Mouse (Mus musculus) thymus, adult 18-20 months (tissue): ENCODE results near the gene Gxylt1.
A peak's percentile ranks its signal among the peaks of the same experiment; 100 is the strongest.
"Not testable (repeated sequence)": the region's sequence is repeated elsewhere in the genome, so short reads cannot be mapped to it uniquely, and the experiment has no call there.

ENCODE experiments used
- DNase-seq, 2 experiments: peaks; one replicate each; pipeline ENCODE4 v3.0.0; 2022; ENCODE audit warnings: mixed read lengths in 2 of 2

Gxylt1 gene

DNA sequence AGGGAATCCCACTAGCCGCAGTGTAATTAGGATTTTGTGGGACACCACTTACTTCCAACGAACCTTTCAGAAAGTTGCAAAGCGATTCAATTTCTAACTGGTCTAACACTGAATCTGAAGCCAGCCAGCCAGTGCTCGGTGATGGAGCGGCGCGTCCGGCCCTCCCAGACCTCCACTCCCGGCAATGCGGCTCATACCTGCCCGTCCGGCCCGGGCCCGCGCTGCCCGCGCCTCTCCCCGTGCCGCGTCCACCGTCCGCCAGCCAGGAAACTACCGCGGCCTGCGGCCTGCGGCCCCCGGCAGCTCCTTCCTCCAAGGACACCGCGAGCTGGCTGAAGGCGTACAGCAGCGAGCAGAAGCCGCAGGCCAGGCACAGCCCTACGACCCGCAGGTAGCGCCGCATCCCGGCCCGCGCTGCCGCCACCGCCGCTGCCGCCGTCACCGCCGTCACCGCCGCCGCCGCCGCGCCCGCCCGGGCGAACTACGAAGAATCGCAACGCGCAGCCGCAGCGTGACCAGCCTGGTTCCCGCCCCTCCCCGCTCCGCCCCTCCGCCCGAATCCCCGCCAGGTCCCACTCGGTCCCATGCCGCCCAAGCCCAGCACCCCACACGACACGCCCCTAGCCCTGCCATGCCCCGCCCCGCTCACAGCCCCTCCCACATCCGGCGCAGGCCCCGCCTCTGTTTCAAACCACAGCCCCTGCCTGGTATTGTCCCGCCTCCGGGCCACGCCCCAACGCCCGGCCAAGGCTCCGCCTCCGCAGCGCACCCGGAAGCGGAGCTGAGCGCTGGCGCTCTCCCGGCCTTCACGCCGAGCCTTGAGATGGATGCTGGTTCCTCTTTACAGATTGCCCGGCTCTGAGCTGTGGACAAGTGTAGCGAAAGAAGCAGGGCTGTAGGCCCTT, at the start of gene Gxylt1:
Gene Gxylt1 (minus strand): TSS at position 501 of the 905 bp plus-strand sequence.
- peak; percentile 99 for DNase-seq

DNA sequence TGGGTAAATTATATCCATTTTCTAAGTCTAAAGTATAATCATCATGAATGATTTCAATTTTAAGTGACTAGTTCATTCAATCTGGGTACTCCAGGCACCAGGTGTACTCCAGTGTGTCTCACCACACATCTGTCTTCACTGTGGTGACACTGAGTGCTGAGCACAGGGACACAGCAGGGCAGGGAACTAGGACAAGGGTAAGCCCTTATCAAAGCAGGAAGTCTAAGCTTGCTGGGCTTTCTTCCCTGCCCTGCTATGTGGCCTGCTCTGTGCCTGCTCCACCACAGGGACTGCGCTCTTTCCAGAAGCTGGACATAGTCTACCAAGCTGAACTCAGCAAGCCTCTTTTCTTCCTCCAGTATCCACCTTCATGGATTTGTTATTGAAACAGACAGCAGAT, 43.8 kb upstream of the Gxylt1 start:
- no peak for DNase-seq

DNA sequence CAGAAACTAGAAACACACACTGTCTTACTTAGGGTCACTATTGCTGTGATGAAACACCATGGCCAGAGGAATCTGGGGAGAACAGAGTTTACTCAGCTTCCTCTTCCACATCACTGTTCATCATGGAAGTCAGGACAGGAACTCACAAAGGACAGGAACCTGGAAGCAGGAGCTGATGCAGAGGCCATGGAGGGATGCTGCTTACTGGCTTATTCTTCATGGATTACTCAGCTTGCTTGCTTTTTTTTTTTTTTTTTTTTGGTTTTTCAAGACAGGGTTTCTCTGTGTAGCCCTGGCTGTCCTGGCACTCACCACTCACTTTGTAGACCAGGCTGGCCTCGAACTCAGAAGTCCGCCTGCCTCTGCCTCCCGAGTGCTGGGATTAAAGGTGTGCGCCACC, 35.3 kb upstream of the Gxylt1 start:
- not testable (repeated sequence) for DNase-seq

DNA sequence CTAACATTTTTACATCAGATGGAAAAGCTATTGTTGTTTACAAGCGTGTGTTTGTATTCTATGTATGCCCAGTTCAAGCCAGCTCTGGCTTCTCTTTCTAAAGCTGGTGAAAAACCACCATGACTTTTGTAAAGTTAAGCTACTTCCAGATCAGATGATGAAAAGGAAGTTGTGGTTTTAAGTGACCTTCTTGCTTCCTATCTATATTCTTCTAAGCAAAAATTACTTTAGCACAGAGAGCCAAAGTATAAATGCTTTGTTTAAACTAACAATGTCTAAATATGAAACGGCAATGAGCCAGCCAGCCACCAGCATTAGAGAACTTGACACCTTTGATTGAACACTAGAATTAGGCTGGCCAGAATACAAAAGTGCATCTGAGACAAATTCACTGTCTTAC, 23.2 kb upstream of the Gxylt1 start:
- no peak for DNase-seq

DNA sequence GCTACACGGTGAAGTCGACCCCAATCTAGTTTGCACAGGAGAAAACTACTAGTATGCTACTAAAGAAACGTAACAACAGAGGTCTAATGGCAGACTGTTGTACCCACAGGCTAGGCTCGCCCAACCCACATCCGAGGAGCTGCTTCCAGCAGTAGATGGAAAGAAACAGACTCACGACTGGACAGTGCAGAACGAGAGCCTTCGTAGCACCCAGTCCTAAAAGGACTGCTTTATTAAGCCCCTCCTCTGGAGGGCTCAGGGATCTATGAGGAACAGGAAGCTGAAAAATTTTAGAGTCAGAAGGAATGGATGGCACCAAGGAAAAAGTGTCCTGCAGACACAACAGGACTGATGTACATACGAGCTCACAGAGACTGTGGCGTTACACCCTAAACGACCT, 19.5 kb upstream of the Gxylt1 start:
- DNase-seq, result no peak

DNA sequence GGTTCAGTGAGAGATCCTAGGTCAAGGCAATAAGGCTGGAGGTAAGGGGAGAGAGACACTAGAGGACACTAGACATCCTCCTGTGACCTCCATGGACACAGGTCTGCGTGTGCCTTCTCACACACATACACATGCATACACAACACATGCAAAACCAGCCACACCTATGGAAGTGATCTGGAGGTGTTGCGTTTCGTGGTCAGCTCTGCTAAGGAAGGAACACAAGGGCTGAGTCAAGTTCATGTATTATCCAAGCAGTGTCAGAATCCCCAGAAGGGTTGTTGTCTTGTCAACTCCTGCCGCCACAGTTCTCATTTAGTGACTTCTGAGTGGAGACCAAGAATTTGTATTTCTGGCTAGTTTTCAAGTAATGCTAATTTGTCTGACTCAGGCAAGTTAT, 13.3 kb upstream of the Gxylt1 start:
- no peak for DNase-seq

DNA sequence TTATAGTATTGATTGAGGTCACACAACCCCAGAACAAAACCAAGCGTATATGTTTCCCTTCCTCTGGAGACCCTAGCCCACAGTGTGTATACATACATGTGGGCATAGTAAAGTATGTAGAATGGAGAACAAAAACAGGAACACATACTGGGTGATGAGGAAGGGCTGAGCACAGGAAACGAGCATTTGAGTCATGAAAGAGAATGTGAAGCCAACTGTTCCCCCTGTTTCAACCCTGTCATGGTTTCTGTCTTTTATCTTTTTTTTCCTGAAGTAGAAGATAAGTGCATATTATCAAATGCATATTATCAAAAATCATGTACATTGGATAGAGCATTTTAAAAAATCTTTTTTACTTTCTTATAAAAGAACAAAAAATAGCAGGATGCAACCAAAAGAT, 12.6 kb upstream of the Gxylt1 start:
- DNase-seq, result no peak

DNA sequence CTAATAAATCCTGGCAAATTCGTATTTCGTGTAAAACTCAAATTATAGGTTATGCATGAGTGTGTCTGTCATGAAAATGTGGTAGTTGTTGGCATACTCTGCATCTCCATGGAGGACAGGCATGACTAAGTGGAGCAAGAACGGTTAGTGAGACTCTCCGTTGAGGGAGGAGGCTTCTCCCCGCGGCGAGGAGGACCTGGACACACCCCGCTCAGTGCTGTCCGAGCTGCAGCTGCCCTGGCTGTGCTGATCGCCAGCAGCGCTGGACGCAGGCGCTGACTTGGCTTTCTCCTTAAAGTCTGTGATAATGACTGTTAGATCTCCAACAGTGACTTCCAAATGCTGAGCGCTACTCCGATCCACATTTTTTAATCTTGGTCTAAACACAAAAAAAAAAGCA, 10.3 kb upstream of the Gxylt1 start:
- DNase-seq, result no peak

DNA sequence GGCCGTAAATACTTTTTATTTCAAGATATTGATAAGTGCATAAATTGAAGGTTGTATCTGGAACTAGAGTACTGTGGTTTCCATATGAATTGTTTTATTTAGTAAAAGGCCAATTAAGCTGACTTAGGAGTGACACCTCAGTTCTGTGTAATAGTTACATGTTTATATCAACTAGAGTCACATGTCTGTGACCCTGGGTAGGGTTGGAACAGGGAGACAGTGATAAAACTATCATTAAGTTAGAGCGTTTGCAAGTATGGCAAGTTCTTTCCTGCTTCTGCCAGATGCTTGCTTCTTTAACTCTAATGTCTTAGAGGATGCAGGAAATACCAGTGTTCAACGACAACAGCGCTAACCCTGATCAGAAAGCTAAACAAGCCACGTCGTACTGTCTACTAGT, 9.3 kb upstream of the Gxylt1 start:
- no peak for DNase-seq

DNA sequence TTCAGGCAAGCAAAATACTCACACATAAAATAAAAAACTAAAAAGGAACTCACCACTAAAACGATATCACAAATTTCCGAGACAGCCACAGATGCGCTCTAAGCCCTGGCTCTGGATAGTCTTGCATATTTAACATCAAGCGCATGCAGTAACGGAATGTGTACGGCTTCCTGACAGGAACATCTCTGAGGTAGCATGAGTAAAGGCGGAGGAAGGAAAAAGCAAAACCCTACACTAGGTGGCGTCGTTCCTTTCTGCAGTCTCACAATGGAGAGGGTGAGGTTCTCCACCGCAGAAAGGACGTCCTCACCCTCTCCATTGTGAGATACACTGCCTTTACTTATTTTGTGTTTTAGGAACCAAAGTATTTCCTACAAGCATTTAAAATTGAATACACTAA, 8.4 kb upstream of the Gxylt1 start:
- DNase-seq, result no peak

DNA sequence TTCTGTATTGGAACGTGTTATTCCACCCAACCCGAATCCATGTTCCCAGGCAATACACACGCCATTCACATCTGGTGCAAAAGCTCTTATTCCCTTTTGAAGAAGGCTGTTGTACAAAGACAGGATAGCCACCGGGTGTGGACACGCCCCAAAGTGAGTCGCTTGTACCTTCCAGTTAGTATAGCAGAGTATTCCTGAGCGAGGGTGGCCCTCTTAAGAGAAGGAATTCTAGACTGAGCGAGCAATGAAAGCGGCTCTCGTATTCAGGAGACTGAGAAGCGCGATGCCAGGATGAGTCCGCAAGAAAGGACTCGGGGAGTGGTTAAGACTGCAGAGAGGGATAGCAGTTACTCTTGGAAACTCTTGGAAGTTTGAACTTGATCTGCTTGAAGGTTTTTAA, 1.3 kb upstream of the Gxylt1 start:
- DNase-seq, result no peak

DNA sequence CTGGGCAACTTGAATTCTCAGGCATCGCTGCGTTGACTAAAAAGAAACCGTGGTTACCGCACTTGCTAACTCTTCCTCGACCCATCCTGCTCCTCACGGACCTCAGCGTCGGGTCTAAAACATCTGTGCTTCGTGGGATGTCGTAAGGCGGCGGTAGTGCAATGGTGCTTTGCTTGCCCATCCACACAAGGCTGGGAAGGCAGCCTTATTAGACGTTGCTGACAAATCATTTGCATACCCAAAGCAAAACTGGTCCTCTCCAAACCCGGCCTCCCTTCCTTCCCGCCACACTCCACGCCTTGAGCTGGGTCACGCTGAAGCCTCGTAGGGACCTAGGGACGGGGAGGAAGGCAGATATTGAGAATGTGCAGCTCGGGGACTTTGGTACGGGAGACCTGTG, 644 bp upstream of the Gxylt1 start:
- no peak for DNase-seq

DNA sequence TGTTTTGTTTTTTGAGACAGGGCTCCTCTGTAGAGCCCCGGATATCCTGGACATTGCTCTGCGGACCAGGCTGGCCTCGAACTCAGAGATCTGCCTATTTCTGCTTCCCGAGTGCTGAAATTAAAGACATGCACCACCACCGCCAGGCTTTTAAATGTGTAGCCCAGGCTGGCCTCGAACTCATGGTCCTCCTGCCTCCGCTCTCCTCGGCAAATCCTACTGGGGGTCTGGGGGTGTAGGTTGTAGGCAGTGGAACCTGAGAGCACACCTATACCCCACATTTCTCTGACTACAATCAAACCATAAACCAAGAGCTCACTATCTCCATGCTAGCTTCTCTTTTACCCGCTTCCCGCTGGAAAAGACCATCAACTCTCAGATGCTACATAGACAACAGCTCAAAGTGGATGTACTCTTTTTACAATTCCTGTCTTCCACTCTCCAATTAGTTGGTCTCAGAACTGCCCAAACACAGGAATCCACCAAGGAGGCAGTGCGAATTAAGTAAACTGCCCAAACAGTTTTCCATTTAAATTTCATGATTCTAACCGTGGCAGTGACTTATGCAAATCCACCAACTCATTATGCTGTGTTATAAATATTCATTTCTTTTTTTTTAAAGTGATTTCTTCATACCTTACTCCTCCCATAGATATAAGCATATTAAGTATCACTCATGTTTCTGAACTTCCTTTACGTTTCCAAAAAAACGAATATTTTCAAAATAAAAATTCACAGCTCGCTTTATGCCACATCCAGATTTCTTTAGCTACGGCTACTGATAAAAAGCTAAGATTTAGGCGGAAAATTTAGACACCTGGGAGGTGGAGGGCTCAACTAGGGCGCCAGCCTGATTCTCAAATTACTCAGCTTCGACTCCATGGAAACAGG, 946 bp downstream of the Gxylt1 start:
- DNase-seq, result no peak

DNA sequence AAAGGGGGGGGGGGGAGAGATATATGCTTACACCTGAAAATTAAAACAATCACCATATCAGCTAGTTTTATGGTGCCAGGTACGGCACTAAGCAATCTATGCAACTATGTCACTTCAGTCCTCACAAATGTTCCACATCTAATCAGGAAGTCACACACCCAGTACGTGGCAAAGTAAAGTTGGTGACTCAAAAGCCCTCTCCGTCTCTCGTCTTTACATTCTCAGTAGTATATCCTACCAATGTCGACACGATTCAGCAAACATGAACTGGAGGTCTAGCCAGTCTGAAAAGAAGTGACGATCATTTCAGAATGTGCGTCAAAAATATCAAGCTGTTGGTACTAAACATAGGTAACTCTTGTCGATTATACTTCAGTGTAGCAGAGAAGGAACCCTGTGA, 2.0 kb downstream of the Gxylt1 start:
- DNase-seq, result no peak

DNA sequence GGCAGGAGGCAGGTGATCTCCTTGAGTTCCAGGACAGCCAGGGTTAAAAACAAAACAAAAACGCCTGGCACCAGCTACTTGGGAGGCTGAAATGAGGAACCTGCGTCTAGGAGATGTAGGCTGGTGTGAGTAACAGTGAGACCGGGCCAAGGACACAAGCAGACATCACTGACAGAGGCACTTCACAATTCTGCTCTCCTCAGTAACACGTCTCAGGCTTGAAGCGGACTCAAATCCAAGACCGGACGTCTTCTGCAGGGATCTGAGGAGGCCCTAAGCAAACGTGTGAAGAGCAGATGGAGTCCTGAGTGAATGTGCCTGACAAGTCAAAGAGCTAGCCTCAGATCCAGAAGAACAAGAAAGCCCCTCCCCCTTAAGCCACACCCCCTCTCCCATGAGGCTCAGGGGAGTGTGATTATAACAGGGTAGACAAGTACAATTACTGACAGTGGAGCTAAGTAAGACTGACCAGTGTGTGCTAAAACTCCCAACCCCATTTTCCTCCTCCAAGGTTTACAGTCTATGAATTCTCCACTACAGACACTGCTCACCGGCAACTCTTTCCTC, 4.6 kb downstream of the Gxylt1 start:
- DNase-seq, result no peak

DNA sequence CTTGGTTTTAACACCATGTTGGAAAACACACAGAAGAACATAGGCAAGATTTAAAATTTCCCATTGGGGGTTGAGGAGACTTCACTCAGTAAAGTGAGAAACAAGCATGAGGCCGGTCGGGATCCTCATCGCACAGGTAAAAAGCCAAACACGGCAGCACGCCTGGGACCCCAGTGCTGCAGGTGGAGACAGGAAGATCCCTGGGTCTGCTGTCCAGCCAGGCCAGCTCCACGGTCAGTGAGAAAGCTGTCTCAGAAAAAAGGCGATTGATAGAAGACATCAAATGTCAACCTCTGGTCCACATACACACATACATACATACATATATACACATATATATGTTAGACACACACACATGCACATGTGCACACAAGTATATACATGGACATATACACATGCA, 5.4 kb downstream of the Gxylt1 start:
- DNase-seq, result no peak

DNA sequence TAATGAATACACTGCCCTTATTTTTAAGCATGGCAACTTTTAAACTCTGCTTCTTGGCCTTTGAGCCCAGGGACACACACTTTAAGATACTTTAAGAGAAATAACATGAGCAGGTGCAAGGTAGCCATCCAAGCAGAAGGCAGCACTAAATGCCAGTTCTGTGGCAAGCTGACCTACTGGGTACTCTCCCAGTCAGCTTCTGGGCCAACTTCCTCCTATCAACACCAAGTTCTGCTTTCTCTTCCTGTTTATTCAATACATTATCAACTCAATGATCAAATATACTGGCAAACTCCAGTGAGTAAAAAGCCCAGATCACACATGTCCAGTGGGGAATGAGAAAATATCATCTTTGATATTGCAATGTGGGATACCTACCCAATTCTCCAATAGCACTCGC, 7.0 kb downstream of the Gxylt1 start:
- DNase-seq, result no peak

DNA sequence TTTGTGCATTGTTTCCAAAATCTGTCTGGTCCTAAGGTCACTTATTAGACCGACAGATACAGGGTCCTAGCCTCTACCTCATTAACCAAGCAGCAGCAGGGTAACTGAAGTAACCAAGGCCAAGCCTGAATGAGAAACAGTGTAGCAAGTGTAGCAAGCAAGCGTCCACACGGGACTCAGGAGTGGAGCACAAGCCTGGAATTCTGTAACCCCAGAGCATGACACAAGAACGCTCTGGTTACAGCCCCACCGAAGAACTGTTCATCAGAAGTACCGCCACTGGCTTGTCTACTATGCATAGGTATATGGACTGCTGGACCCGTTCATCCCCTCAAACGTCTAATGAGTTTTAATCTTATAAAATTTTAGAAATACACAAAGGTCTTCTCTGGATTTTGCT, 7.5 kb downstream of the Gxylt1 start:
- no peak for DNase-seq

DNA sequence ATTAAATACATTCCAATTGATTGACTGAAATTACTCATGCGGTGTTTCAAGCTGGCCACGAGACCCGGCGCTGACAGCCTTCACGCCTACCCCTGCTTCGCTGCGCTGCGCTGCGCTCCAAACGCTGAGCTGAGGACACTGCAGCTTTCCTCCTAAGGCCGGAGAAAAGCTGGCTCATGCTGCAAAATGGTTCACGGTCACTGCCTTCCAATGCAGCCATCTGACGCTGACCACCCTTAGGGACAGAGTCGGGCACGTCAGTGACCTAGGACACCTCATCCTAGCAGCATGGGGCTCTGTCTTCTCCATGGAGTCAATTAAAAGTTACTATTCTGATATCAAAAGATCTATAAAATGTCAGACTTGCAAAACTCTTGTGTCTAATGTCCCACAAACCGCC, 8.6 kb downstream of the Gxylt1 start:
- DNase-seq, result no peak

DNA sequence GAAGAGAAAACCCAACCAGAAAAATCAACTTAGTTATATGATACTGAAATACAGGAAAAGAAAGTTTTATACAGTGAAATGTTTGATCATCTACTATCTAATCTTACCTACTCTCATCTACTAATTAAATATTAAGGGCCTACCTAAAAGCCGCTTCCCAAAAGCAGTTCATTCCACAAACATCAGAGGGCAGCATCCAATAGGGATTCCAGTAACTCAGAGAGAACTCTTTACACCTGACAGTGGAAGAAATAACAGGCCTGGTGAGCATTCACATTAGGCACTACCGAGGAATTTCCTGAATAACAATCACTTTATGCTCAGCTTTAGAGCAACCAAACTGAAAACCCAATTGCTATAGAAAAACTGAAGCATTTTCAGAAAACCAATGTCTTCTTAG, 9.3 kb downstream of the Gxylt1 start:
- no peak for DNase-seq

DNA sequence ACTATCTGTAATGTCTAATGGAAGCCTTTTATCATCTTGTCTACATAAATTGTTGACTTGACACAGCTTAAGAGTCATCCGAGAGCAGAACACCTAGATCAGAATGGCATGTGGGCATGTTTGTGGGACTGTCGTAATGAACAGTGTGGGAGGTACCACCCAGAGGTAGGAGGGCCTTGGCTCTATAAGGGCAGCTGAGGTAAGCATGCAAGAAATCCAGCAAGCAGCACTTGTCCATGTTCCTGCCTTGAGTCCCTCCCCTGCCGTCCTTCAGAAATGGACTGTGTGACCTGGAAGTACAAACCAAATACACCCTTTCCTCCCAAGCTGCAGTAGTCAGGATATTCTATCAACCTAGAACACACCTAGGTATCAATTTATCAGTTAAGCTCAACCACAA, 9.7 kb downstream of the Gxylt1 start:
- DNase-seq, result no peak

DNA sequence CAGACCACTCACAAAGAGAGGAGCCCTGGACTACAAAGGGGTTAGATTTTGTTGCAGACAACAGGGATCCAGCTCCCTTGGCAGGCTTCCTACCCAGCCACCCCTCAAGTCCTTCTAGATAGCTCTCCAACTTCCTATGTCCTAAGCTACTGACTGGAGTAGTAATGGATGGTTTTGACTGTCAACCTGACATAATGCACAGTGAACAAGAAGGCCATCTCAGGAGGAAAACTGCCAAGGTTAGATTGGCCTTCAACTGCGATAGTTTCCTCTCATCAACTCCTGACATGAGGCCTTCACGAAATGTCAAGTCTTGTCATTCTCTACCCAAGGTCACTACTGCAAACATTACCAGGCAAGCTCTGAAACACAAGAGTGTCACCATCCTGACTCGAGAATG, 10.8 kb downstream of the Gxylt1 start:
- DNase-seq, result no peak

DNA sequence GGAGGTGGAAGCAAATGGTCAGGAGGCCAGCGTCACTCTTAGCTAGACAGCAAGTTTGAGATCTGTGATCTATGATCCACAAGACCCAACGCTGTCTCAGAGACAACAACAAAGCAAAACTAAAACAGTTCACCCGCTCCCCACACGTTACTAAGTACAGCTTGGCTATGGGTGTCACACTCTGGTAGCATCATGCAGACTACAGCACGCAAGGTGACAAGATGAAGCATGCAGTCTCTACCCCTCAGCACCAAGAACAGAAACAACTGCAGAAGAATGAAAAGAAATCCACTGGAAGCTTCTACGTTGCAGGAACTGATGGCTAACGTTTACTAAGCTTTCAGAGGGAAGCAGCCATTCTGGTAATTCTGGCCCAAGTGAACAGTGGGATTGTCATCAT, 11.4 kb downstream of the Gxylt1 start:
- DNase-seq, result no peak

DNA sequence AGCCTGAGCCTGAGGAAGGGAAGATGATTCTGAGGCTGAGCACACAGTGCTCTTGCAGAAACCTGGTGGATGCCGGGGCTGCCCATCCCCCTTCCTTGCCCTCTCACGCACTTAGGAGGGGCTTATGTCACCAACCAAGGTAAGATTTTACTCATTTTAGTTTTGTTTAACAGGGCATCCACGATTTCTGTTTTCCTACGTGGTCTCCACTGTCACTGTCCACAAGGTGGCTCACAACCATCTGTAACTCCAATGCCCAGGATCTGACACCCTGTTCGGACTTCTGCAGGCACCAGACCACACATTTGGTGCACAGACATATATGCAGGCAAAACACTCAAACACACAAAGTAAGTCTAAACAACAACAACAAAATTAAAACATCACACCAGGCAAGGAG, 12.2 kb downstream of the Gxylt1 start:
- DNase-seq, result no peak
